Mouse (Mus musculus): ENCODE measurements around the gene Nox3.

Gene Nox3

DNA sequence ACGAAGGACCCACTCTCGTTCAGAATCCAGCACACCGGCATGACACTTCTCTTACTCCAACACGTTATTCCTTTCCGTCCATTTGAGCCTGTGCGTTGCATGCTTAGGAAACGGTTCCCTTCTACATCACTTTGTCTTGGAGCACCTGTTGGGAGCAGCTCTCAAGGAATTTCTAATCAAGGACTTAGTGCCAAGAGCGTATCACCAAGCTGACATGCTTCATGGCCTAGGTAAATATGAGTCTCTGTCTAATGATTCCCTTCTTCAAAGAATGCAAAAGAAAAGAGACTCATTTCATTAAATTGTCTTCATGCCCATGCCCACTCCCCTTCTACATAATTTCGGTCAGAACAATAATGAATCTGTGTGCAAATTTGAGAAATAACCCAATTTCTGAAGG lies at the start of gene Nox3:
Gene Nox3 (minus strand): TSS at position 101 of the 400 bp plus-strand sequence.
- no peak for DNase-seq (ENCODE audit: low read depth)

DNA sequence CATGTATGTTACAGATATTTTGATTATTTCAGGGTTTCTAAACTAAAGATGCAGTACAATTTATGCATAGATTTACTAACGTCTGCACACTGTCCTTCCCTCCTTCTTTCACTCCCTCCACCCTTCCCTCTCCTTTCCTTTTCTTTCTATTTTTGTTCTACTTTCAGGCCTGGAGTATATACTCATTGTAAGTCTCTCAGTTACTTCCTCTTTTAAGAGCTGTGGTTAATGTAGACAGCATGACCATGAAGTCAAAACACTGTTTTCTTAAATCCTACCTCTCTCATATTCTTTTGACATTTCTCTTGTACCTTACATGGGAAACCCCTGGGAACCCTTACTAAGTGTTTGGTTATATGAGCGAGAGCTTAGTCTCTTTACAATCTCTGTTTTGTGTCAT lies 48.3 kb upstream of the Nox3 start:
- DNase-seq (ENCODE audit: low read depth), result no peak

DNA sequence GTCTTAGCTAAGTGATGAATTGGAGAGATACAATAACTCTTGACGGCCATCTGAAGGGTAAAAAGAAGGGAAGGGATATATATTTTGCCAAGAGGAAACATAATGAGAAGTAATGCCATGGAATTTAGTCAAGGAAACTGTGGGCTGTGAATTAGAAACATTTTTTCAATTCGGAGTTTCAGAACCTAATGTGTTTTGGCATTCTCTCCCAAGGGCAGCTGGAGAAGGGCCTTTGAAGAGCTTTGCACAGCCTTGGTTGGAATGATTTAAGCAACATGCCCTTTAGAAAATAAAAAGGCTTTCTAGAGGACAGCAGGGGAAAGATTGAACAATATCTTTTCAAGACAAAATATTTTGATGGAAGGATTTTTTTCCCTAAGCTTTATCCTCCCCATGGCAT lies 40.9 kb upstream of the Nox3 start:
- DNase-seq (ENCODE audit: low read depth), result no peak

DNA sequence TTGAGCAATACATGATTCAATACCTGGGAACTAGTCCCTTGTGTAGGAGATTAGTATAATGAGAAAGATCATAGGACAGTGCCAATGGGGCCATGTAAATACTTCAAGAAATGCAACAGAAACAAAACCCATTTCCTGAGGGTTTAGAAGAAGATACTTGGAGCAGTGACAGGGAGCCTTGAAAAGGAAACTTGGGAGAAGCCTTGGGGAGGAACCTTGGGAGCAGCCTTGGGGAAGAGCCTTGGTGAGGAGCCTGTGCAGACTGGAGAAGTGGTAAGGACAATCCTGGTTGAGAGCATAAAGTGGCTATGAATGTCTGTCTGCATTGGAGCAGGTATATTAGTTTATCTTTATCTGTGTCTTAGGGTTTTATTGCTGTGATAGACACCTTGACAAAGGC lies 38.2 kb upstream of the Nox3 start:
- DNase-seq (ENCODE audit: low read depth), result no peak

DNA sequence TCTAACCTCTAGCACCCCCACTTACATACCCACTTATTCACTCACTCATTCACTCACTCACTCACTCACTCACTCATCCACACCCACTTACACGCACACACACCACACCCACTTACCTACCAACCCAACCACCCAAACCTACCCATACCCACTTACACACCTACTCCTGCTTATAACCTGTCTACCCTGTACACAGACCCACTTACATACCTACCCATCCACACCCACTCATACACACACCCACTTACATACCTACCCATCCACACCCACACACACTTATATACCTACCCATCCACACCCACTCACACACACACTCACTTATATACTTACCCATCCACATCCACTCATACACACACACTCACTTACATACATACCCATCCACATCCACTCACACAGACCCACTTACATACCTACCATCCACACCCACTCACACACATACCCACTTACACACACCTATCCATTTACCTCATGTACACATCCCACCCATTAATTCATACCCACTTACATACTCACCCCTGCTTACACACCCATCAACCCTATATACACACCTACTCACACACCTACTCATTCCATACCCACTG lies 9.4 kb upstream of the Nox3 start:
- no peak for DNase-seq (ENCODE audit: low read depth)

DNA sequence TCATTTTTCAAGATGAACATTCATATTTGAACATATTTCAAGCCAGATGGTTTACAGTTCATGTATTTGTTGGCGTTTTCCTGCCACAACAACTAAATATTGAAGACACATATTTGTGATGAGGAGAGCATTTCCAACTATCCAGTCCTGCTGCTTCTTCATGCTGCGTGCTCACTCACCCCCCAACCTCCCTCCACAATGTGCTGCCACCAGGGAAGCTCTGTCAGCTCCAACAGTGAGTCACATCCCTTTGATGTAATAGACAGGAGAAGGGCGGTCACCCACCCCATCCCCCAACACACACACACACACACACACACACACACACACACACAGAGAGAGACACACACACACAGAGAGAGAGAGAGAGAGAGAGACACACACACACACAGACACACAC lies 6.3 kb upstream of the Nox3 start:
- no peak for DNase-seq (ENCODE audit: low read depth)

DNA sequence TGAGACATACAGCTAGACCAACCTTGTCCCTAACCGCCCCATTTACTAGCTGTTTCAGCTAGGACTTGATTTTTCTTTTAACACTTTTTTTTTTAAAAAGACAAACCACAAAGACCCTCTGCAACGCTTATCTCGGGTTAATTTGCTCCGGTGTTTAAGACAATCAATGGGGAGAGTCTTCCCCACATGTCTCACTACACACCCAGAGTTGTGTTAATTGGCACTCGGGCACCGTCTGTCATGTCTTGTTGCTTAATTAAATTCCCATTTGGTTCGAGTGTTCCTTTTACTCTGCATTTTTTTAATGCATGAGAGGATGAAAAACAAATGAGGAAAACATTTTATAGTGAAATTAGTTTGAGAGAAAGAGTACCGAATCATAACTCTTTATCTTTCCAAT lies 3.2 kb downstream of the Nox3 start:
- DNase-seq (ENCODE audit: low read depth), result no peak

DNA sequence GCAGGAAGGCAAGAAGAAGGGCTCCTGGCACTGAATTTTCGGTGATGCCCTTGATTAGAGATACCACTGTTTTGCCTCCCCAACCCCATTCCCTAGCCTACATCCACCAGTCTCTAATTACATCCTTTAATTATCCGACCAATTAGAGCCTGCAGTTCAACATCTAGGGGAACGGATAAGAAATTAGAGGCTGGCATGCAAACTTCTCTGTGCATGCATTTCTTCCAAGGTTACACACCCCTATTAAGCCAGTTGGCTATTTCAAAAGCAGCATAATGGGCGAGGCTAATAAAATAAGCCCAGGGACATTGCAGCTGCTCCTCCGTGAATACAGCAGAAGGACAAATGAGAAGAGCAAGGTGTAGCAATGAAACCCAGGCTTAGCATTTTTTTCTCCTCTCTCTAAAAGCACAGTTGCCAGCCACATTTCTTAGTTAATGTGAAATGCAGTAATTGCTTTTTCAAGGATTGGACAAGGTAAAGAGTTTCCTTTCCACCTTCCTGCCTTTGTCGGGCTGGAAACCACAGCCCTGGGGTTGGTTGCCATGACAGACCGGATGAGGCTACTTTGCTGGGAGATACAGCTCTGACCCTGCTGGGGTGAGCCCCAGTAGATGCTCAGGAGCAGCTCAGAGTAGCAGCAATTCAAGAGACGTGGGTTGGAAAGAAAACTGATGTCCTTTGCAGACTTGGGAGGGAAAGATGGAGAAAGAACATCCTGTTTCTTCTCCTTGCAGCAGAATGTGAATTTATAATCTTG lies 5.4 kb downstream of the Nox3 start:
- DNase-seq (ENCODE audit: low read depth), result no peak

DNA sequence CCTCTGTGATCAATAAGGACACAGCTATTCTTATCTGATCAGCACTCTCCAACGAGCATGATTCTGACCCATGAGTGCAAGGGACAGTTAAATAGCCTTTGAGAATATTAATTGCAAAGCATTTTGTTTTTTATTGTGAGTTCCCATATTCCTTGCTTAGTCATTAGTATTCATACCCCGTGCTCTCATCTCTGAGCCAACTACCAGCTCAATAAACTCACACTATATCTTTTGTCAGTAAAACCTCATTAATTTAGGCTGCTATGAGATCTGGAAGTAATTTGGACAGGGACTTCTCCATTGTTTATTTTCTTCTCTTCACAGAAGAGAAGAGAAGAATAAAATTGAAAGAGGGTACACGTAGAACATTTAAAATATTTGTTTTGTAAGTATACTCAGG lies 12.4 kb downstream of the Nox3 start:
- DNase-seq (ENCODE audit: low read depth), result no peak

DNA sequence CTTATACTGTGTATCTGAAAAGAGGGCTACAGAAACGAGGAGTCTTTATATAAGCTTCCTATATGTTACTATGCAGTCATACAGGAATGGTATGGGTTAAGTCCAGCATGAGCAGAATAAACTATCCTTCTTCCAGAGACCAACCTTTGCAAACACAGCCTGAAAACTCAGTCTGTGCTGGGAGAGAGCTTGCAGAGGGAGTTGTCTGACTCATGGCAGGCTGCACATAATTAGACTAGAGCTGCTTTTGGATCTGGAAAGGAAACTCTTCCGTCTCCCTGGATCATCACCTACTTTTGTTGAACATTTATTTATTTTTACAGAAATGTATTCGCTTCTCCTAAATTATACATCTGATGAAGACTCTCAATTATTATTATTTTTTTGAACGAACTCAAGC lies 26.8 kb downstream of the Nox3 start:
- no peak for DNase-seq (ENCODE audit: low read depth)

DNA sequence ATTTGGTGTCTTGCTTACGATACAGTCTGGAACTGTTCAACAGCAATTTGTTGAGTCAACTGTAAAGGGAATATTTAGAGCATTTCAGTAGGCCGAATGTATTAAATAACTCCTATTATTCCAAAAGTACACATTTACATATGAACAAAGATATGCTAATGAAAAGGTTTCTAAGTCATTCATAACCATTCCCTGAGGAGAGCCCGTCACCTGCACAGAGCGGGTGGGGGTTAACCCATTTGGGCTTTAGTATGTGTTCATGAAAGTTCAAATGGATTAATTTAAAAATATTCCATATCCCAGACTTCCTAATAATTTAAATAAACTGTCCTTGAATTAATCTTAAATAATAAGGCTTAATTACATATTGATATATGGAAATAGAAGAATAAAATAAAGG lies 28.8 kb downstream of the Nox3 start:
- no peak for DNase-seq (ENCODE audit: low read depth)

DNA sequence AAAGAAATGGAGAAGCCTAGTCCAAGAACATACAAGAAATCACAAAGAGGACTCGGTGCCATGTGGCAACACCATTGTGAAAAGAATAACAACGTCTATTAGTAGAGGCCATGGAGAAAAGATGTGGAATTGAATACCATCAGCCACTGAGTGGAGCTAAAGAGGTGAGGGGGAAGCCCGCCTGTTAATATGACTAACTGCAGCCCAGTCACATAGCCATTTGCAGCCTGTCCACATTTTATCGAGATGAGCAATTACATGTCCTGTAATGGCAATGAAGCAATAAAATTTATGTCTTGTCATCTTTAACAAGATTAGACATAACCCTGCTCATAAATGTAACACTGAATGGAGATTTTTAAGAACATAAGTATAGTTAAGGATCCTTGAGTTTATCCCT lies 30.7 kb downstream of the Nox3 start:
- no peak for DNase-seq (ENCODE audit: low read depth)

DNA sequence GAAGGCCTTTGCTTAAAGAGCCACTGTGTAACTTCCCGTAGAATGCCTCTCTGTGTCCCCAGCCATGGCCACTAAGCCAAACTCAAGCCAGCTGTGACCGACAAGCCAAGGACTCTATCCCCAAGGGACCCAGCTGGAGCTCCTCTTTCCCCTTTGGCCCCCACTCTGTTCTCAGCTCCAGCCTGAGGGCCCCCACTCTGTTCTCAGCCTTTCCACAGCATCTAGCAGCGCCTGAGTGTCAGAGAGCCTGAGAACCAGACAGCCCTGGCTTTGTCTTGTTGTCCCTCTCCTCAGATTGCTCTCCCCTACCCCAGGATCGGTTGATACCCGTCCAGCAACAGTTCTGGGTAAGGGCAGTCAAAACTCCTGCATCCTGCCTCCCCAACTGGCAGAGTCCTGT lies 36.6 kb downstream of the Nox3 start:
- no peak for DNase-seq (ENCODE audit: low read depth)

DNA sequence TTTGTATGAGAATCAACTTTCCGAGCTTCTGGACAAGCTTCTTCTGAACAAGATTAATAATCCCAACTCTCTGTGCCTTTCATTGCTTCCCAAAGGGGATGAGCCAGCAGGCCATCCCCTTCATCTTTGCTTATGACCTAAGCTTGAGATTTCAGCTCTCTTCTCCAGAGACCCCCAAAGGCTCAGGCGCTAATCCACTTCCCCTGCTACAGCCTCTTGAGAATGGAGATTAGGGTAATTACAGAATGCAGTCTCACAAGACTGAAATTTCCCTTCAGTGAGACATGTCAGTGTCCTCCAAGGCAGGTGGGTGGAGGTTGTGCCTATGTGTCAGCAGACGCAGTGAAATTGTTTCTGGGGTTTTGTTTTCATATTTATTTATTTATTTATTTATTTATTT lies 45.7 kb downstream of the Nox3 start:
- no peak for DNase-seq (ENCODE audit: low read depth)

DNA sequence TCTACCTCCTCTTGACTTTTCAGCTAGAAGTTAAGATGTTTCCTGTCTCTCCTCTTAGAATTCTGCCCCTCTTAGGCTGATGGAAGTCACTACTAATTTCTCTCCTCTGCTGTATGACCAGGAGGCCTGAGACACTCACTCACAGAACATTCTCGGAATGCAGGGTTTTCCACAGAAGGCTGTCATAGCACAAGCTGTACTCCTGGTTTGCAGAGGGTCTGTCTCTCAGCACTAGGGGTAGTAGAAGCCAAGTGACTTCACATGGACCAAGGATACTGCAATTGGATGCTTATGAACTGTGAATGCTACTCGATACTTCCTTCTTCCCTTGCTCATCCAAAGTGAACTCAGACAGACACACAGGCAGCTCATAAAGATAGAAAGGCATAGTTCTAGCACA lies 52.5 kb downstream of the Nox3 start:
- DNase-seq (ENCODE audit: low read depth), result no peak

DNA sequence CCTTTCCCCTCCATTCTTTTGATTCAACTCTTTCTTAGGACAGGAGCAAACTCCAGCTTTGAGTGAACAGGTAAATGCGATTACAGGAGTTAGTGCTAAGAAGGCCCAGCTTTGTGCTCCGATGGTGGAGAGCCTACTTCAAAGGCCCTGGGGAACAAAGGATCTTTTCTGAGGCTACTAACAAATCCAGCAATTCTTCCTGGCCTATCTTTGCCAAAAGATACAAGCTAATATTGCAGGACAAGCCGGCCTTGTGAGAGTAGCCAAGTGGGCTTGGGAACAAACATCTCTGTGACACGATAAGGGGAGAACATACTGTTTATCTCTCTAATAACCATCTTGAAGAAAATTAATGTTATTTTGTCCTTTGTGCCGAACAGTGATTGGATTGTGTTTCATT lies 54.6 kb downstream of the Nox3 start:
- DNase-seq (ENCODE audit: low read depth), result no peak

DNA sequence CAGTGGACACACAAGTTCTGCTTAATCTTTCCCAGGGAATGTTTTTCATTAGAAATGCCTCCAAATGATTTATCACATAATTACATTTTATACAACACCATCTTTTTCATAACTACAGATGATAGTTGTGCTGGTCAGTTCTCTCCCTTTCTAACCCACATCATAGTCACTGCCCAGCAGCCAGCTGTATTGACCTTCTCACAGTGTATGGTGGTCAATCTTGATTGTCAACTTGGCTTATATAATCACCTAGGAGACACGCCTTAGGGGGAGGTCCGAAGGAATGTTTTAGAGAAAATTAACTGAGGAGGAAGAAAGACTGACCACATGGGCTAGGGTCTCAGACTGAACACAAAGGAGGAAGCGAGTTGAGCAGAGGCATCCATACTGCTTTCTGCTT lies 57.3 kb downstream of the Nox3 start:
- no peak for DNase-seq (ENCODE audit: low read depth)

DNA sequence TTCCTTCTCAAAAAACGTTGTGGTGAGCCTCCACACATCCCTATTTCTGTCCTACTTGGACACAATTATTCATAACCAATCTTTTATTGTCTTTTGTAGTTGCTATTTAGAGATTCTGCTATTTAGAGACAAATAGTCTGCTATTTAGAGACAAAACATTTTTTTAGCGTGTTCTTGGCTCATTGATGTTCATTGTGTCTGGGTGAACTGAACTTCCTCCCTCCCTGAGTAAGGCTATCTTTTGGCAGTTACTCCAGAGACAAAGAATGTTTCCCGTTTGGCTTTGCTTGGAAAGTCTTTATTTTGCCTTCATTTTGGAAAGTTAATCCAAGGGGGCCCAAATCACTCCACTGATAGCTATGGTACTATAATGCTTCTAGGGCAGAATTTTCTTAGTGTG lies 63.6 kb downstream of the Nox3 start:
- no peak for DNase-seq (ENCODE audit: low read depth)

DNA sequence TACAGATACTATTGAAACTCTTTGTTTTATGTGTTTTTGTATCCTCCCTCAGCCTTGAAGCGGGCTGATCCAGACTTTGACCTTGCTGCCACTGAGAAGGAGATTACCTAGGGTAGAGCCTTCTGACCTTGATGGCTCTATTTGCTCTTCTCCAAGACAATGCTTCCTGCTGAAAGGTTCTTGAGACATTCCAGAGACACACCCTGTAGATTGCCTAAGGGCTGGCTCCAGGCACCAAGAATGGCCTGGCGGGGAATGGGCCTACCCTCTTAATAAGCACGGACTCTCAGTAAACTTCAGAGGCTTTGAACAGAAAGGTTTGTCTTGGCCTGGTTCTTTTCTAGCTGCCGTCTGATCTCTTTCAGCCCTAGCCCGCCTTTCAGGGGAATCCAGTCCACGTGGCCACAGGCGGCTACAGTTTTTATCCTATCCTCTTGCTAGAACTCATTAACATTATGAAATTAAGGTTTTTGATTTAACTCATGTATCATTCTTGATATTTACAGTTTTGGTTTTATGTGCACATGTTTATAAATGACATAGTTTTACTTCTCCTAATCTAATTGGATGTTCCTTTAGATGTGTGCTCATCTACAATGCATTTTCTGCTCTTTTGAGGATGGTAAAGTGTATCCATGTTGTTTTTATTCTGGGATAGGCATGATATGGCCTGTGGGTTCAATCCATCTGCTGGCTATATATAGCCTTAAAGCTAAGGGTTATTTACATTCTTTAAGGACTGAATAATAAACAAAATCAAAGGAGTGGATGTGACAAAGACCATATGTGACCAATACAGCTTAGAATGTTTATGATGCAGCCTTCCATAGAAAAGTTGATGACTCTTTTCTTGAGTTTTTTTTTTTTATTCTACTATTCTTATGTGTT lies 79.5 kb downstream of the Nox3 start:
- DNase-seq (ENCODE audit: low read depth), result no peak

DNA sequence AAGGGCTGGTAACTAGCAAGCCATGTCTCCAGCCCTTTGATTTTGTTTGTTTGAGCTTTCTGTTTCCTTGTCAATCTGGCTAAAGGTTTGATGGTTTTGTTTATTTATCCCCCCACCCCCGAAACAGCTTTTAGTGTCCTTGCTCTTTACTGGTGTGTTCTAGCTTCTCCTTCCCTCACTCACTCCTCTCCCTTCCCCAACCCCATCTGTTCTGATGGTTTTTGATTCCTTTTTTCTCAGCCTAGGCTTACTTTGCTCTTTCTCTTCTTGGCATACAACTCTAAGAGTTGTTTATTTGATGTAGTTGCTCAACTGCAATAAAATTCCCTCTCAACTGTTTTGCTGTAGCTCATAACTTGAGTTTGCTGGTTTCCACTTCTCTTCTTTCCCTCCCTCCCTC lies 80.5 kb downstream of the Nox3 start:
- DNase-seq (ENCODE audit: low read depth), result no peak

DNA sequence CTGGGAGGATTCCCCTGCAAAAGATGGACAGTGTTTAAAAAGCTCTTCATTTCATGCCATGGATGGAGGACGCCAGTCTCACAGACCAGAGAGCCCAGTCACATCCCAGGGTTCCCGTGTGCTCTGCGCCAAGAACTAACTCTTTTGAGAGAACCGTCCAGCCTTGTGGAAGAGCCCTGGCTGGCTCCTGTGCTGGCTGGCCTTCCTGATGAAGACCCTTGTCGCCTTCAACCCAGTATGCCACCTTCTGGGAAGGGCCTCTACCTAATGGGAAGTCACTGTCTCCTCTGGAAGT lies 84.3 kb downstream of the Nox3 start:
- no peak for DNase-seq (ENCODE audit: low read depth)

DNA sequence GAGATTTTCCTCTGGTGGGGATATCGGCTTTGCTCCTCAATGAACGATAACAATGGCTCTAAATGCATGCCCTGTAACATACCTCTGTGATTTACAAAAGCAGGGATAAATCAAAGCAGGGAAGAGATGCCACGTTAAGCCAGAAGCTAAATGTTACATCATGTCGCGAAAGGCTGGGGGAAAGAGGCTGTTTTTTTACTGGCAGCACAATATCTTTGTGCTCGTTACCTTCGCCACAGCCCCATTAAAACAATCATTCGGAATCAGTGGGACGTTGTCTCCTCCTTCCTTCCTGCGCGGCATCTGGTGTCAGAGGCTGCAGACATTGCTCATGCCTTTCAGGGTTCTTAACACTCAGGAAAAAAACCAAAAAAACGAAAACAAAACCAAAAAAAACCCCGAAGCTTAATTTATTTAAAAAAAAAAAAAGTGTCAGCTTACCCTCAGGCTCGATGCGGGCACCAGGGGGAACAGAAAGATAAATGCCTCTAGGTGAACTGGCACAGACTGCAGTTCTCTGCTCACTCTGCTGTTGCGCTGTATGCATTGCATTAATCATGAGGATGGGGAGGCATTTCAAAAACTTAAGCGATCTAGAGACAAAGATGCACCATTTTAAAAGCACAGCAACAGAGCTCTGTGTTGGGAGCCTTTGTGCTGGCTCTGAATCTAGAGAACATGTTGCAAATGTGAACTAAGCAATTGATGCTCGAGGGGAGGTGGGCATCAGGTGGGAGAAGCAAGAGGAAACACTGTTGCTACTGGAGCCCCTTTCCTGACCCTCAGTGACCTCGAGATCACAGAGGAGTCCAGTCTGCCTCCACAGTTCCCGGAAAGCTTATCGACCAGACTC lies 84.9 kb downstream of the Nox3 start:
- DNase-seq (ENCODE audit: low read depth), result no peak

Data from induced T-regulatory cell, adult 2 months (primary cell).